Mouse (Mus musculus): Measurements from ENCODE around the gene Zfp973.
"Not testable (repeated sequence)": the region's sequence is repeated elsewhere in the genome, so short reads cannot be mapped to it uniquely, and the experiment has no call there.

GRCm38 (mm10) chr2:176636244-176636643 lies 34.1 kb upstream of the Zfp973 start, which contains the start of gene Gm14308:
- TF ChIP-seq POLR2A (IDR thresholded peaks at IDR 0.05; ENCODE audit: control insufficient read depth, low read depth, low read length); CTCF (IDR thresholded peaks at IDR 0.05; ENCODE audit: control insufficient read depth, insufficient read depth, insufficient replicate concordance, low read depth, low read length): not testable (repeated sequence)

All from testis, adult 2 months (tissue).